Mouse (Mus musculus) small intestine, adult 2 months (tissue): Measurements from ENCODE around the gene Hmox2.

Source experiments
- CTCF ChIP-seq: fragments of 200-500 bp; IDR thresholded peaks from 2 replicates; pipeline ENCODE4 v1.5.1; 2012; ENCODE audit warnings: low read depth, mild to moderate bottlenecking, control low read depth, inconsistent platforms, low read length, moderate library complexity, mixed read lengths; ENCODE audit not compliant: insufficient replicate concordance, insufficient read length; ENCODE audit errors: extremely low read depth
- POLR2A ChIP-seq: fragments of 200-500 bp; IDR thresholded peaks from 2 replicates; pipeline ENCODE4 v1.6.1; 2012; ENCODE audit warnings: low read depth, mild to moderate bottlenecking, control low read depth, inconsistent platforms, low read length, moderate library complexity

GRCm38 (mm10) chr16:4711173-4711572 lies 15.0 kb upstream of the Hmox2 start:
- TF ChIP-seq CTCF (no peak), POLR2A (no peak)
